Mouse (Mus musculus) bone marrow, adult 2 months (tissue): ENCODE data around the gene Olfr1410. TPM values are rescaled to one million over a fixed set of nuclear protein-coding genes. Genes with fewer than 3 reads are reported as not detected.

Experiments used
- H3K27ac ChIP-seq: fragments of 200-500 bp; 2 replicates; pipeline ENCODE4 v1.5.1; 2012; ENCODE audit warnings: low read depth, mild to moderate bottlenecking, control low read depth, inconsistent platforms, low read length; ENCODE audit not compliant: control insufficient read depth, poor library complexity, insufficient read depth
- H3K4me1 ChIP-seq: fragments of 200-500 bp; 2 replicates; pipeline ENCODE4 v1.6.1; 2011; ENCODE audit warnings: low read length; ENCODE audit not compliant: control insufficient read depth, insufficient read depth
- H3K4me3 ChIP-seq: fragments of 200-500 bp; replicated peaks from 2 replicates; pipeline ENCODE3; 2011; ENCODE audit warnings: mild to moderate bottlenecking, low read depth, low read length, control low read depth; ENCODE audit not compliant: control insufficient read depth
- CTCF ChIP-seq: fragments of 200-500 bp; IDR thresholded peaks from 2 replicates; pipeline ENCODE4 v1.5.1; 2011; ENCODE audit warnings: low read length, control low read depth; ENCODE audit not compliant: control insufficient read depth, insufficient read depth
- POLR2A ChIP-seq: fragments of 200-500 bp; IDR thresholded peaks from 2 replicates; pipeline ENCODE4 v1.6.1; 2011; ENCODE audit warnings: low read depth, mild to moderate bottlenecking, control low read depth, low read length, borderline replicate concordance; ENCODE audit not compliant: control insufficient read depth
- WGBS: fragments of 180-500 bp; shearing (Covaris S2); methylation state at CpG from one replicate; pipeline ENCODE4 v1.1.7; 2018; 5-methylcytosine and 5-hydroxymethylcytosine counted together
- polyA plus RNA-seq: library from polyadenylated mRNA; stranded (reverse); fragments of >200 nt; gene quantifications from 2 replicates; pipeline ENCODE4 v1.2.4, GENCODE M21; 2011; ENCODE audit warnings: low replicate concordance; ENCODE audit not compliant: missing spikeins, insufficient read depth, insufficient read length

Gene Olfr1410
- polyA plus RNA-seq, 1 experiment: not detected

- TF ChIP-seq POLR2A (no peak), CTCF (no peak)
- peaks cover 11% of the 10 kb centered on the region for H3K4me1 ChIP-seq
- no peak overlapping the region for H3K27ac ChIP-seq
- no peak overlapping the region for H3K4me3 ChIP-seq
- 84% methylated on average over 8 of the region's 8 CpGs for WGBS
These were observed 30.4 kb downstream of the Olfr1410 start for GRCm38 (mm10) chr1:92636015-92636414.

GRCm38 (mm10) chr1:92636676-92637075 lies 31.1 kb downstream of the Olfr1410 start:
- TF ChIP-seq POLR2A (no peak), CTCF (no peak)
- no peak overlapping the region for H3K27ac ChIP-seq
- H3K4me1 ChIP-seq: peaks cover 11% of the 10 kb centered on the region
- no peak overlapping the region for H3K4me3 ChIP-seq
- WGBS: 91% methylated on average over 11 of the region's 11 CpGs

DNA sequence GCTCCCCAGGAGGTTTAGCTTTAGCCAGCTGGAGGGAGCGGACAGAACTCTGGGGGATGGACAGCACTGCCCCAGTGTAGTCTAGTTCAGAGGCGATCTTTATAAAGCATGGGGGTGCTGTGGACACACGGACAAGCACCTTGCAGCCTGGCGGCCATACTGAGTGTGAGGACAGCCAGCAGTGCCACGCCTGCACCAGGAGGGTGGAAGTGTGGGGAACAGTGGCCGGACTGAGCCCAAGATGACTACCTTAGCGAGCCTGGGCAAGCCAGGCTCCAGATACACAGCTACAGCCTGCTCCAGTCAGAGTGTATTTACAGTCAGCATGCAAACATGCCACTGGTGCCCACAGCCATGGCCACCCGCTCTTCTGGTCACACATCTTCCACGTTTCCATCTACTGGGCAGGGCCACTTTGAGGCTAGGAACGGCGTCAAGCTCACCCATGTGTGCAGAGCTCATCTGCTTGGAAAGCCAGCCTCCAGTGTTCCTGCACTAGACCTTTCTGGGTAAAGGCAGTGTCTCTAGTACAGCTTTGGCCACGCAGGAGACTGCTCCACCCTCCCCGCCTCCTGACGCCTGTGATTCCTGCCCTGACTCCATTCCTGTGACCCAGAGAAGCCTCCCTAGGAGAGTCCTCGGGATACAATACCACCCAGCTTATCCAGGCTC lies 32.1 kb downstream of the Olfr1410 start:
- WGBS: 91% methylated on average over 15 of the region's 15 CpGs

DNA sequence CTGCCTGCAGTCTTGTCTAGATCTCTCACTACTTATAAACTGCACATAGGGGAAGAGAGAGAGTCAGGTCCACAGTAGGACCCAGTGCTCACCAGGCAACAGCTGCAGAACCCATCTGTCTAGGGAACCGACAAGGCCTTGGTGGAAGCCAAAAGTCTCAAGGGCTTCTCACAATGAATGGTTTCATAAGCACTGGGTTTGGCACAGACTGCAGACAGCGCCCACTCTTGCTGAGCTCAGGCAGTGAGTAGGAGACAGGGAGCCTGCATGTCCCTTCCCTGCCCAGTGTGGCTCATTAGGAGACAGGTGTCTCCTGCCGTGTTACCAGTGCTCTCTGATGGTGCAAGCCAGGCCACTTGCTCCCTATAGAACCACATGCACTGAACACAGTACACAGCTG lies 32.6 kb downstream of the Olfr1410 start:
- TF ChIP-seq CTCF: no peak
- TF ChIP-seq POLR2A: no peak
- H3K4me3 ChIP-seq: no peak overlapping the region
- H3K4me1 ChIP-seq: peaks cover 11% of the 10 kb centered on the region
- 87% methylated on average over 3 of the region's 3 CpGs for WGBS
- no peak overlapping the region for H3K27ac ChIP-seq

More for the DNA sequence above, 32.1 kb downstream of the Olfr1410 start:
- Histone ChIP-seq H3K4me3 (no peak overlapping the region), H3K4me1 (peaks cover 11% of the 10 kb centered on the region), H3K27ac (no peak overlapping the region)
- no peak for TF ChIP-seq CTCF
- no peak for TF ChIP-seq POLR2A

DNA sequence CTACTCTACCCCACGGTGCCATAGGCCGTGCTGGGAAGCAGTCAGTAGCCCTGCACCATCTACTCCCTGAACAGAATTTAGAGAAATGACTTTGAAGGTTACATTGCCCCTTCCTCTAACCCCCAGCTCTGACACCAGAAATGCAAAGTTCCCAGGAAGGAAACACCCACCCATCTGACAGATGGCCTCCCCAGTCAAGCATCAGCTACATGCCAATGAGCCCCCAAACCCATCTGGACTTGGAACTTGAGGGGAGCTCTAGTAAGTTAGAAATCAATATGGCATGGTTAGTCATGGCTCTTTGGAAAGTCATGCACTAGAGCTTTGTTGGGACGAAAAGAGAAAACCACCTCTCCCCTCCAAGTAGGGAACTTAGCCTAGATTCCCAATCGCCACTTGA lies 33.2 kb downstream of the Olfr1410 start:
- H3K4me1 ChIP-seq: peaks cover 11% of the 10 kb centered on the region
- WGBS: 88% methylated on average over 4 of the region's 4 CpGs
- no peak for TF ChIP-seq CTCF
- TF ChIP-seq POLR2A: no peak
- no peak overlapping the region for H3K4me3 ChIP-seq
- H3K27ac ChIP-seq: no peak overlapping the region

GRCm38 (mm10) chr1:92640393-92640792 lies 34.8 kb downstream of the Olfr1410 start:
- H3K4me1 ChIP-seq: peaks cover 11% of the 10 kb centered on the region
- peak overlapping the region; percentile 57; the same call in 1 of the 2 replicates for H3K27ac ChIP-seq
- H3K4me3 ChIP-seq: peak overlapping the region; percentile 5
- no peak for TF ChIP-seq POLR2A
- TF ChIP-seq CTCF: no peak
- WGBS: 24% methylated on average over 6 of the region's 6 CpGs

DNA sequence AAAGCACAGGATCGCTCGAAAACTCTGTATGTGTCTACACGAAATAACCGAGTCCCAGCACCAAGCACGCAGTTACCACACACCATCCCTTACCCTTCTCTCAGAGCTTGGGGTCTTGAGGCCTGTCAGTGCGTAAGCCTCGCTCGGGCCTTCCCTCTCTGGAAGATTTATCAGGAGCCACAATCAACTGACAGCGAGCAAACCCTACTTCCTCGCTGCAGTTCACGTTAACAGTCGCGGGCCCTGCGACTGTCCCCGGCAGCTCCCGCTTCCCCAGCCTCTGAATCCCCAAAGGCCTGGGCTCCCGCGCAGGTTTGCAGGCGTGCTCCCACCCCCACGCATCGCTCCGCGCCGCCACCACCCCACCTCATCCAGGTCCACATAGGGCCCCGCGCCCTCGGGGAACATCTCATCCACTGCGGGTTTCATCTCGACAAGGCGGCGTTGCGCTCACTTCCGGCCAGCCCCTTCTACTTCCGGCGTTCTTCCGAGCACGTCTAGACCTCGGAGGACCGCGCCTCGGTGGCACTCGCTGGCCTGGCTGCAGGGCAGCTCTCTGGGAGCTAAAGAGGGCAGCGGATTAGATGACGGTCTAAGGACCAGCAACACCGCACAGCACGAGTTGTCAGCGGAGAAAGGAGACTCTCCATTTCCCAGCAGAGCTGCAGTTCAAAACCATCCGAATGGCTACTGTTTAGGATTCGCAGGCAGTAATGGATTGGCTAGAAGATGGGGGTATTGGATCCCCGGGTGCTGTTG lies 36.1 kb downstream of the Olfr1410 start, which contains the start of gene Cops9:
TSS of gene Cops9 (minus strand) at position 472 of the 759 bp plus-strand sequence.
- peak; percentile 49; the same call in 1 of the 2 replicates for TF ChIP-seq POLR2A
- no peak for TF ChIP-seq CTCF

GRCm38 (mm10) chr1:92643691-92644090 lies 38.1 kb downstream of the Olfr1410 start:
- Histone ChIP-seq H3K4me1 (peaks cover 14% of the 10 kb centered on the region), H3K4me3 (no peak overlapping the region), H3K27ac (no peak overlapping the region)
- no peak for TF ChIP-seq CTCF
- TF ChIP-seq POLR2A: no peak
- 83% methylated on average over 4 of the region's 4 CpGs for WGBS

More for the DNA sequence above, 36.1 kb downstream of the Olfr1410 start, which contains the start of gene Cops9:
- Histone ChIP-seq H3K4me3 (peak within 1 kb of the TSS; percentile 99), H3K27ac (peak within 1 kb of the TSS; percentile 63), H3K4me1 (peaks cover 11% of the 10 kb centered on the region)
- 3% methylated on average over 50 of the region's 50 CpGs for WGBS
